Mouse (Mus musculus) monocyte, adult 5-6 weeks (primary cell): Measurements from ENCODE around the gene Pcyox1. TPM values are rescaled to one million over a fixed set of nuclear protein-coding genes. Genes with fewer than 3 reads are reported as not detected.
"Not testable (repeated sequence)": the region's sequence is repeated elsewhere in the genome, so short reads cannot be mapped to it uniquely, and the experiment has no call there.

Experiments used
- ATAC-seq: fragments of 153-309, 156-312 bp; replicated peaks from 2 replicates; pipeline ENCODE4 v1.8.0; 2017; ENCODE audit warnings: mild to moderate bottlenecking; ENCODE audit not compliant: low TSS enrichment, insufficient number of reproducible peaks, severe bottlenecking, poor library complexity, low FRiP score
- total RNA-seq: library from RNA; stranded (forward); fragments of 200-1000, 200-491, 200-594 nt; gene quantifications from 3 replicates; pipeline ENCODE4 v1.2.3, GENCODE M21; 2017

Gene Pcyox1
- total RNA-seq, 1 experiment from 2014 or later = 31.6 TPM

- peak; percentile 97 for ATAC-seq
Observed at GRCm38 (mm10) chr6:86371340-86371911, 25.5 kb downstream of the Pcyox1 start.

- no peak for ATAC-seq
Observed at GRCm38 (mm10) chr6:86370764-86371339, 26.1 kb downstream of the Pcyox1 start, which contains the start of gene Snrpg. Snrpg (plus strand) TSS chr6:86371304.

GRCm38 (mm10) chr6:86370093-86370713, 26.8 kb downstream of the Pcyox1 start:
- ATAC-seq = no peak

- no peak for ATAC-seq
Observed at GRCm38 (mm10) chr6:86368479-86368878, 28.5 kb downstream of the Pcyox1 start.

- no peak for ATAC-seq
Observed at GRCm38 (mm10) chr6:86366853-86367249, 30.1 kb downstream of the Pcyox1 start.

- ATAC-seq = no peak
Observed at GRCm38 (mm10) chr6:86366125-86366852, 30.7 kb downstream of the Pcyox1 start.

- peak; percentile 94 for ATAC-seq
Observed at GRCm38 (mm10) chr6:86365371-86366124, 31.4 kb downstream of the Pcyox1 start, which contains the start of gene Fam136a. Fam136a (plus strand) TSS chr6:86365646.

GRCm38 (mm10) chr6:86364442-86365141, 32.4 kb downstream of the Pcyox1 start:
- peak; percentile 37 for ATAC-seq

- no peak for ATAC-seq
Observed at GRCm38 (mm10) chr6:86361373-86361772, 35.6 kb downstream of the Pcyox1 start.

- no peak for ATAC-seq
Observed at GRCm38 (mm10) chr6:86360691-86361090, 36.3 kb downstream of the Pcyox1 start.

GRCm38 (mm10) chr6:86356956-86357355, 40.0 kb downstream of the Pcyox1 start:
- ATAC-seq = no peak

- ATAC-seq = no peak
Observed at GRCm38 (mm10) chr6:86354948-86355347, 42.0 kb downstream of the Pcyox1 start.

- no peak for ATAC-seq
Observed at GRCm38 (mm10) chr6:86349257-86349656, 47.7 kb downstream of the Pcyox1 start.

- ATAC-seq = no peak
Observed at GRCm38 (mm10) chr6:86346063-86346462, 50.9 kb downstream of the Pcyox1 start.

- no peak for ATAC-seq
Observed at GRCm38 (mm10) chr6:86343656-86344055, 53.3 kb downstream of the Pcyox1 start.

GRCm38 (mm10) chr6:86336340-86336739, 60.6 kb downstream of the Pcyox1 start:
- ATAC-seq = not testable (repeated sequence)
